Mouse (Mus musculus) lung, embryonic 14.5 days (tissue): ENCODE results near the gene Hspbap1. TPM values are rescaled to one million over a fixed set of nuclear protein-coding genes. Genes with fewer than 3 reads are reported as not detected.

Experiments
- ATAC-seq: fragments of 200-750 bp; cut with Nextera tagmentation; 2 replicates; pipeline ENCODE4 v1.8.0; 2017; ENCODE audit warnings: mild to moderate bottlenecking, moderate TSS enrichment, moderate library complexity; ENCODE audit not compliant: insufficient read depth
- DNase-seq: peaks from one replicate; pipeline ENCODE4 v3.0.0-alpha.2; 2015
- H3K27ac ChIP-seq: fragments of 300-500 bp; sonication (generic); 2 replicates; pipeline ENCODE4 v1.5.1; 2014; ENCODE audit warnings: low read depth, mild to moderate bottlenecking, moderate library complexity
- H3K27me3 ChIP-seq: fragments of 300-500 bp; sonication (generic); 2 replicates; pipeline ENCODE4 v1.6.1; 2014; ENCODE audit warnings: low read length, control low read depth; ENCODE audit not compliant: insufficient read depth
- H3K36me3 ChIP-seq: fragments of 300-500 bp; sonication (generic); 2 replicates; pipeline ENCODE4 v1.6.1; 2014; ENCODE audit warnings: control low read depth; ENCODE audit not compliant: insufficient read depth
- H3K4me1 ChIP-seq: fragments of 300-500 bp; sonication (generic); 2 replicates; pipeline ENCODE4 v1.6.1; 2014; ENCODE audit warnings: antibody characterized with exemption, control low read depth; ENCODE audit not compliant: insufficient read depth
- H3K4me2 ChIP-seq: fragments of 300-500 bp; sonication (generic); 2 replicates; pipeline ENCODE4 v1.6.1; 2014; ENCODE audit warnings: mild to moderate bottlenecking
- H3K4me3 ChIP-seq: fragments of 300-500 bp; sonication (generic); 2 replicates; pipeline ENCODE4 v1.5.1; 2014; ENCODE audit warnings: low read depth, low read length
- H3K9ac ChIP-seq: fragments of 300-500 bp; sonication (generic); 2 replicates; pipeline ENCODE4 v1.6.1; 2014
- H3K9me3 ChIP-seq: fragments of 300-500 bp; sonication (generic); 2 replicates; pipeline ENCODE4 v1.6.1; 2016; ENCODE audit warnings: low read depth, low read length, control low read depth
- CTCF ChIP-seq: IDR thresholded peaks from 2 replicates; pipeline ENCODE4 v1.5.1; 2016; ENCODE audit warnings: antibody characterized with exemption, low read depth
- WGBS: fragments of 180-500 bp; shearing (Covaris S2); extraction: QIAGEN DNeasy Blood & Tissue Kit; methylation state at CpG from one replicate; pipeline ENCODE4 v1.1.7; 2014; 5-methylcytosine and 5-hydroxymethylcytosine counted together
- polyA plus RNA-seq: library from polyadenylated mRNA; unstranded; fragments of >200 nt; fragmentation: Nextera tagmentation; extraction: Ambion mirVana; gene quantifications from 2 replicates; pipeline ENCODE4 v1.2.1, GENCODE M21; 2014

Hspbap1 gene
- polyA plus RNA-seq, 1 experiment from 2014 or later: 16.0 TPM

DNA sequence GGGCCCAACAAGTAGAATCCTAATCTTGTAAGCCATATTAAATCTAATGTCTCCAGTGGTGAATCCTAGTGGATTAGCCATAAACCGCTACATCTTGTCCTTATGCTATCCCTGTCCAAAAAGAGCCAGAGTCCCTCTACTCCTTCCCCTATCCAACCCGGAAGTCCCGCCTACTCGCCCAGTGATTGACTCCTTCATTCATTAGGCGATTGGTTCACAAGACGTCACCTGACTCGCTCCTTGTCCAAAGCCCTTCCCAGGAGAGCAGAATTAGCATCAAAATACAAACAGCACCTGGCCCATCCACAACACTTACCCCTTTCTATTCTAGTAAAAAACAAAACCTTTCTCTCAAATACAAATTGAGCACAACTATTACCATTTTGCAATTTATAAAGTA lies 59.8 kb downstream of the Hspbap1 start:
- 29% methylated on average over 7 of the region's 7 CpGs for WGBS
- H3K9ac ChIP-seq: no peak overlapping the region
- H3K4me3 ChIP-seq: no peak overlapping the region
- H3K4me2 ChIP-seq: no peak overlapping the region
- no peaks in the 10 kb centered on the region for H3K4me1 ChIP-seq
- H3K27ac ChIP-seq: no peak overlapping the region
- peaks cover 3% of the 10 kb centered on the region; the same call in 1 of the 2 replicates for H3K36me3 ChIP-seq
- no peaks in the 10 kb centered on the region for H3K27me3 ChIP-seq
- no peaks in the 10 kb centered on the region for H3K9me3 ChIP-seq
- no peak for TF ChIP-seq CTCF
- no peak for ATAC-seq
- DNase-seq: no peak

DNA sequence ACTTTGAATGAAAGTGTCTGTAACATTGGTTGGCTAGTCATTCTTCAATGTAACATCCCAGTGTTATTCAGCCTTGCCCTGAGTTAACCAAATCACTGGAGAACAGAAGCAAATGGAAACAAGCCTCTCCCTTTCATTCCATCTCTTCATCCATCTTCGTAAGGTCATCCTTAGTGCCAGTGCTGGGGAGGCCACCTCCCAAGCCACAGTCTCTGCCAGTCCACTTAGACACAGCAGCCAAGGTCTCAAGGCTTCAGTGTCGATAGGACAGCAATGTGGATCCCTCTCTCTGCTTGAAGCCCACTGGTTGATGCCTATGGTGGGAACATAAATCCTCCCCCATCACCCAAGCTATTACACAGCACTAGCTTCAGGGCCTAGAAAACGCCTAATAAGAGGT lies 62.8 kb downstream of the Hspbap1 start:
- no peak for ATAC-seq
- Histone ChIP-seq H3K4me1 (no peaks in the 10 kb centered on the region), H3K9me3 (no peaks in the 10 kb centered on the region), H3K9ac (no peak overlapping the region), H3K27me3 (no peaks in the 10 kb centered on the region), H3K4me2 (no peak overlapping the region), H3K36me3 (no peaks in the 10 kb centered on the region), H3K4me3 (no peak overlapping the region), H3K27ac (no peak overlapping the region)
- no peak for DNase-seq
- TF ChIP-seq CTCF: no peak
- 78% methylated on average over 3 of the region's 3 CpGs for WGBS

- H3K9ac ChIP-seq: no peak overlapping the region
- no peaks in the 10 kb centered on the region for H3K36me3 ChIP-seq
- no peak overlapping the region for H3K27ac ChIP-seq
- no peak overlapping the region for H3K4me3 ChIP-seq
- TF ChIP-seq CTCF: no peak
- ATAC-seq: no peak
- no peak for DNase-seq
- H3K4me1 ChIP-seq: no peaks in the 10 kb centered on the region
- no peak overlapping the region for H3K4me2 ChIP-seq
- H3K9me3 ChIP-seq: no peaks in the 10 kb centered on the region
- H3K27me3 ChIP-seq: no peaks in the 10 kb centered on the region
- 82% methylated on average over 8 of the region's 8 CpGs for WGBS
Measured at GRCm38 (mm10) chr16:35834653-35835052, 64.5 kb downstream of the Hspbap1 start.

- 12% methylated on average over 1 of the region's 1 CpGs for WGBS
- Histone ChIP-seq H3K27ac (no peak overlapping the region), H3K4me1 (no peaks in the 10 kb centered on the region), H3K4me2 (no peak overlapping the region), H3K36me3 (no peaks in the 10 kb centered on the region), H3K9me3 (no peaks in the 10 kb centered on the region), H3K4me3 (no peak overlapping the region), H3K9ac (no peak overlapping the region), H3K27me3 (no peaks in the 10 kb centered on the region)
- peak; percentile 78 for DNase-seq
- ATAC-seq: no peak
- TF ChIP-seq CTCF: peak; percentile 74
Measured at GRCm38 (mm10) chr16:35839680-35840079, 69.5 kb downstream of the Hspbap1 start.

GRCm38 (mm10) chr16:35847138-35847537 lies 77.0 kb downstream of the Hspbap1 start:
- H3K9ac ChIP-seq: no peak overlapping the region
- ATAC-seq (no peak), DNase-seq (no peak)
- no peak overlapping the region for H3K4me2 ChIP-seq
- H3K4me1 ChIP-seq: no peaks in the 10 kb centered on the region
- H3K27ac ChIP-seq: no peak overlapping the region
- no peak overlapping the region for H3K4me3 ChIP-seq
- H3K36me3 ChIP-seq: no peaks in the 10 kb centered on the region
- H3K27me3 ChIP-seq: no peaks in the 10 kb centered on the region
- no peak for TF ChIP-seq CTCF
- H3K9me3 ChIP-seq: no peaks in the 10 kb centered on the region

DNA sequence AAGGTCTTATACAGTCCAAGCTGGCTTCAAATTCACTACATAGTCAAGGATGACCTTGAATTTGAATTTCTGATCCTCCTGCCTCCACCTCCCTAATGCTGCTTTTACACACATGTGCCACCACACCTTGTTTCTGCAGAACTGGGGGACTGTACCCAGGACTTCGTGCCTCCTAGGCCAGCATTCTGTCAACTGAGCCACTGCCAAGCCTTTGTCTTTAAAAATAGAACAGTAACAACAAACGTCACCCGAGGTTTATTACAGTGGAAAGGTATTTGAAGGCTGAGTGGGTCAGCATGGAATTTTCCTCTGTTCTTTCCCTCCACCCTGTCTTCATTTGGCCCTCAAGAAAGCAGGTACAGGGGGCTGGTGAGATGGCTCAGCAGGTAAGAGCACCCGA lies 85.7 kb downstream of the Hspbap1 start:
- no peaks in the 10 kb centered on the region for H3K36me3 ChIP-seq
- no peak overlapping the region for H3K27ac ChIP-seq
- no peak overlapping the region for H3K9ac ChIP-seq
- WGBS: 76% methylated on average over 4 of the region's 4 CpGs
- H3K4me3 ChIP-seq: no peak overlapping the region
- H3K27me3 ChIP-seq: no peaks in the 10 kb centered on the region
- DNase-seq: no peak
- H3K4me2 ChIP-seq: no peak overlapping the region
- no peaks in the 10 kb centered on the region for H3K4me1 ChIP-seq
- TF ChIP-seq CTCF: no peak
- no peaks in the 10 kb centered on the region for H3K9me3 ChIP-seq
- ATAC-seq: no peak

- WGBS: 80% methylated on average over 18 of the region's 18 CpGs
- DNase-seq (no peak), ATAC-seq (no peak)
- no peaks in the 10 kb centered on the region for H3K27me3 ChIP-seq
- TF ChIP-seq CTCF: no peak
- H3K36me3 ChIP-seq: no peaks in the 10 kb centered on the region
- H3K4me1 ChIP-seq: no peaks in the 10 kb centered on the region
- H3K27ac ChIP-seq: no peak overlapping the region
- H3K4me2 ChIP-seq: no peak overlapping the region
- no peaks in the 10 kb centered on the region for H3K9me3 ChIP-seq
- H3K9ac ChIP-seq: no peak overlapping the region
- H3K4me3 ChIP-seq: no peak overlapping the region
Measured at GRCm38 (mm10) chr16:35856766-35857165, 86.6 kb downstream of the Hspbap1 start.

DNA sequence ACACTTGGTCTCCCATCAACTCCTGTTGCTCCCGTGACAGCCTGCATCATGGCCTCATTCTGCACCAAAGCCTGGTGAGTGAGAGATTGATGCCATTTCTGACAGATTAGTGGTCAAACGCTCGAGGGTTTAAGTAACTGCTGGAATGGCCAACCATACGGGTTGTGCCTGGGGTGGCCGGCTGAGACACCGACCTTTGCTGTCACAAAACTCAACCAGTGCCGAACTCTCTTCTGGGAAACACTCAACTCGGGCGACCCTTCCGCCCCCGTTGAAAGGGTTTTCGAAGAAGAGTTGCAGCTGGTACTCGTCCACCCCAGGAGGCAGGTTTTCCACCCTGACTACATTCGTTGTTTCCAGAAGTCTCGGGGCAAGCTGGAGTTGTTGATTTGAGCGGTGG lies 90.1 kb downstream of the Hspbap1 start:
- peak; percentile 49 for DNase-seq
- 31% methylated on average over 16 of the region's 16 CpGs for whole genome bisulfite sequencing
- Histone ChIP-seq H3K4me1 (no peaks in the 10 kb centered on the region), H3K27ac (no peak overlapping the region), H3K9me3 (no peaks in the 10 kb centered on the region), H3K27me3 (no peaks in the 10 kb centered on the region), H3K36me3 (no peaks in the 10 kb centered on the region), H3K9ac (no peak overlapping the region), H3K4me3 (no peak overlapping the region), H3K4me2 (no peak overlapping the region)
- ATAC-seq: peak; percentile 35; the same call in 1 of the 2 replicates
- TF ChIP-seq CTCF: no peak
